Mouse (Mus musculus) CH12.LX (cell line): ENCODE results near the gene Dip2a. TPM values are rescaled to one million over a fixed set of nuclear protein-coding genes. Genes with fewer than 3 reads are reported as not detected.

Source experiments
- DNase-seq: peaks from one replicate; pipeline ENCODE4 v3.0.0-alpha.2; 2013; ENCODE audit errors: extremely low read depth
- H3K27ac ChIP-seq: 2 replicates; pipeline ENCODE4 v1.5.1; 2012; ENCODE audit warnings: low read depth, mild to moderate bottlenecking, control low read depth, moderate library complexity; ENCODE audit not compliant: insufficient read depth
- H3K27me3 ChIP-seq: replicated peaks from 2 replicates; pipeline ENCODE3; 2012; ENCODE audit warnings: inconsistent platforms
- H3K36me3 ChIP-seq, 2 experiments: replicated peaks in 1 of 2; 2 replicates each; pipeline versions ENCODE3 to v1.6.1; 2012; ENCODE audit warnings: inconsistent platforms in 1 of 2, low read length in 1 of 2, mild to moderate bottlenecking in 1 of 2, mixed read lengths in 1 of 2, moderate library complexity in 1 of 2; ENCODE audit not compliant: control insufficient read depth in 1 of 2, insufficient read depth in 1 of 2
- H3K4me1 ChIP-seq, 2 experiments: 2 replicates each; pipeline ENCODE4 v1.6.1; 2012; ENCODE audit warnings: inconsistent platforms in 1 of 2, moderate library complexity in 1 of 2; ENCODE audit not compliant: insufficient read depth in 2 of 2, control insufficient read depth in 1 of 2
- H3K4me2 ChIP-seq: 2 replicates; pipeline ENCODE4 v1.6.1; 2012; ENCODE audit warnings: low read depth, mild to moderate bottlenecking, control low read depth; ENCODE audit not compliant: poor library complexity, insufficient read depth, severe bottlenecking
- H3K4me3 ChIP-seq, 3 experiments: fragments of 150-350 bp in 1 of 3; sonication (generic) in 1 of 3; replicated peaks in 1 of 3; 2 replicates each; pipeline versions ENCODE3 to v1.5.1; 2011 to 2012; ENCODE audit warnings: low read depth in 2 of 3, low read length in 2 of 3, mild to moderate bottlenecking in 2 of 3, moderate library complexity in 2 of 3, control low read depth in 1 of 3, improper control_type of control experiment in 1 of 3, inconsistent platforms in 1 of 3, mixed read lengths in 1 of 3; ENCODE audit not compliant: poor library complexity in 1 of 3
- H3K79me2 ChIP-seq: replicated peaks from 2 replicates; pipeline ENCODE4 v1.6.1; 2012; ENCODE audit warnings: mild to moderate bottlenecking, moderate library complexity; ENCODE audit not compliant: control insufficient read depth, poor library complexity, insufficient read depth, severe bottlenecking; ENCODE audit errors: extremely low read depth
- H3K9ac ChIP-seq: 2 replicates; pipeline ENCODE4 v1.6.1; 2012; ENCODE audit warnings: low read depth, mild to moderate bottlenecking, control low read depth, moderate library complexity; ENCODE audit not compliant: insufficient read depth
- H3K9me3 ChIP-seq: replicated peaks from 2 replicates; pipeline ENCODE3; 2012; ENCODE audit warnings: low read length, inconsistent platforms, mixed read lengths
- CTCF ChIP-seq, 2 experiments: IDR thresholded peaks in 1 of 2; conservative IDR thresholded peaks in 1 of 2; 2 replicates each; pipeline ENCODE4 v1.5.1; 2011 to 2012; ENCODE audit warnings: low read depth in 2 of 2, low read length in 2 of 2, improper control_type of control experiment in 1 of 2, inconsistent platforms in 1 of 2, mild to moderate bottlenecking in 1 of 2, moderate library complexity in 1 of 2
- EP300 ChIP-seq: IDR thresholded peaks from 2 replicates; pipeline ENCODE4 v1.6.1; 2011; ENCODE audit warnings: low read length, improper control_type of control experiment
- IRF4 ChIP-seq: IDR thresholded peaks from 2 replicates; pipeline ENCODE4 v1.6.1; 2014; ENCODE audit warnings: low read depth, mild to moderate bottlenecking, inconsistent platforms, low read length, improper control_type of control experiment
- MAX ChIP-seq: IDR thresholded peaks from 2 replicates; pipeline ENCODE4 v1.6.1; 2011; ENCODE audit warnings: low read length, improper control_type of control experiment
- MAZ ChIP-seq: IDR thresholded peaks from 2 replicates; pipeline ENCODE4 v1.6.1; 2012; ENCODE audit warnings: low read depth, mild to moderate bottlenecking, inconsistent platforms, low read length, improper control_type of control experiment, moderate library complexity
- MXI1 ChIP-seq: IDR thresholded peaks from 2 replicates; pipeline ENCODE4 v1.6.1; 2011; ENCODE audit warnings: mild to moderate bottlenecking, low read depth, low read length, improper control_type of control experiment
- MYC ChIP-seq: IDR thresholded peaks from 2 replicates; pipeline ENCODE4 v1.6.1; 2011; ENCODE audit warnings: low read depth, mild to moderate bottlenecking, improper control_type of control experiment, low read length
- SMC3 ChIP-seq: IDR thresholded peaks from 2 replicates; pipeline ENCODE4 v1.6.1; 2011; ENCODE audit warnings: low read depth, low read length, improper control_type of control experiment
- TCF12 ChIP-seq: IDR thresholded peaks from 2 replicates; pipeline ENCODE4 v1.6.1; 2014; ENCODE audit warnings: low read depth, mild to moderate bottlenecking, inconsistent platforms, low read length, improper control_type of control experiment
- USF1 ChIP-seq: IDR thresholded peaks from 2 replicates; pipeline ENCODE4 v1.6.1; 2014; ENCODE audit warnings: low read depth, mild to moderate bottlenecking, inconsistent platforms, low read length, improper control_type of control experiment
- USF2 ChIP-seq: conservative IDR thresholded peaks from 2 replicates; pipeline ENCODE4 v1.6.1; 2011; ENCODE audit warnings: low read depth, low read length, improper control_type of control experiment
- ZC3H11A ChIP-seq: IDR thresholded peaks from 2 replicates; pipeline ENCODE4 v1.6.1; 2012; ENCODE audit warnings: low read depth, mild to moderate bottlenecking, inconsistent platforms, low read length, improper control_type of control experiment
- ZMIZ1 ChIP-seq: IDR thresholded peaks from 2 replicates; pipeline ENCODE4 v1.6.1; 2012; ENCODE audit warnings: low read depth, mild to moderate bottlenecking, inconsistent platforms, low read length, improper control_type of control experiment
- dilution Hi-C: fragments of 300-500 bp; cut with MboI; formaldehyde crosslinking; loops from 2 replicates; pipeline ENCODE4 v1.14.3; 2020; ENCODE audit warnings: low sequenced_read_pairs; ENCODE audit not compliant: extremely low pct_unique_long_range_greater_than_20kb, extremely low pct_ligation_motif_present
- in situ Hi-C: fragments of 300-500 bp; cut with MboI; formaldehyde crosslinking; loops from 3 replicates; pipeline ENCODE4 v1.14.3; 2019; ENCODE audit warnings: low sequenced_read_pairs, low pct_ligation_motif_present, low pct_unique_long_range_greater_than_20kb, mixed read lengths
- polyA plus RNA-seq: library from polyadenylated mRNA; unstranded; fragments of >175 nt; gene quantifications from 2 replicates; pipeline ENCODE4 v1.2.1, GENCODE M21; 2012; ENCODE audit warnings: low read depth; ENCODE audit not compliant: insufficient read length
- total RNA-seq, 2 experiments: library from RNA; depleted of rRNA; stranded (reverse); fragments of 300-350 nt in 1 of 2; fragments of >200 nt in 1 of 2; gene quantifications; 2 replicates each; pipeline ENCODE4 v1.2.3; 2012 to 2014

Dip2a gene
- total and polyA plus RNA-seq, 3 experiments = 0.97 to 2.4 (median 1.5) TPM

DNA sequence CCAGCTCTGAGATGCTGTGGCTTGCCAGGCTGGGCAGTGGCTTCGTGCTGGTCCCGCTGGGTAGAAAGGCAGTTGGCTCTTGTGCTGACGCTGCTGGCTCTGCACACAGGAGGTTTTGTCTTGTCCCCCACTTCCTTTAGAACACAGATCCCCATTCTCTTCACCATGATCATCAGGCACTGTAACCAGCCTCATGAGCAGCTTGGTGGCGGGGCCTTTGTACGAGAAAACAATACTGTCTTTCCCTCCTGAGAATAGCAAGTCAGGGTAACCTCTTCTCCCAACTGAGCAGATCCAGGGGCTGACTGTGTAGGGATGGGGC is 96.5 kb downstream of the Dip2a start:
- Histone ChIP-seq H3K36me3 (no peaks in the 10 kb centered on the region), H3K9me3 (no peaks in the 10 kb centered on the region), H3K79me2 (no peaks in the 10 kb centered on the region), H3K27ac (no peak overlapping the region), H3K4me3 (no peak overlapping the region), H3K4me1 (peaks cover 0 to 6% of the 10 kb centered on the region in 2 experiments; a peak in 1 of 4 replicates), H3K4me2 (no peak overlapping the region), H3K9ac (no peak overlapping the region), H3K27me3 (no peaks in the 10 kb centered on the region)
- TF ChIP-seq TCF12 (no peak), USF2 (no peak)
- DNase-seq = no peak
- in situ Hi-C loops = no loop called here
- dilution Hi-C loops = no loop called here

- Histone ChIP-seq H3K4me1 (peaks cover 0 to 6% of the 10 kb centered on the region in 2 experiments; a peak in 1 of 4 replicates), H3K4me3 (no peak overlapping the region), H3K36me3 (no peaks in the 10 kb centered on the region), H3K9me3 (no peaks in the 10 kb centered on the region), H3K9ac (no peak overlapping the region), H3K4me2 (no peak overlapping the region), H3K27me3 (no peaks in the 10 kb centered on the region), H3K27ac (no peak overlapping the region), H3K79me2 (no peaks in the 10 kb centered on the region)
- dilution Hi-C loops (no loop called here), in situ Hi-C loops (no loop called here)
- no peak for DNase-seq
- no peak for TF ChIP-seq MXI1
- no peak for TF ChIP-seq MAX
- TF ChIP-seq USF2 = no peak
- TF ChIP-seq IRF4 = no peak
- no peak for TF ChIP-seq SMC3
- TF ChIP-seq MAZ = no peak
- no peak for TF ChIP-seq CTCF (conservative IDR thresholded peaks at IDR 0.05 in 1 of 2, IDR thresholded peaks at IDR 0.05 in 1 of 2; ENCODE audit: low read depth in 2 of 2, low read length in 2 of 2)
- no peak for TF ChIP-seq USF1
- TF ChIP-seq ZMIZ1 = no peak
- TF ChIP-seq EP300 = no peak
- no peak for TF ChIP-seq ZC3H11A
Measured at GRCm38 (mm10) chr10:76247960-76248646, 97.0 kb downstream of the Dip2a start.

DNA sequence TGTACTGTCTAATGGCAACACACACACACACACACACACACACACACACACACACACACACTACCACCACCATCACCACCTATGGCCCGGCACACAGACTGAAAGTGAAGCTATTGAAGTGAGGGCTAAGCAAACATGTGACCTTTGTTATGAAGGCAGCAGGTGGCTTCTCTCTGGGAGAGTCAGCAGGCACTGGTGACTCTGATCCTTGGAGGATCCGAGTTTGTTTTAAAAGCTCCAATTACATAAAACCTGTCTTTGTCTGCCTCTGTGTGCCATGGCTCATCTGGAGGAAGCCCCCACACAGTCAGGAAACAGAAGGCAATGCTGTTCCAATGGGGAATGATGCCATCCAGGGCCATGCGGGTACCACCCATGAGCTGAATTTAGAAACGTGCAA is 98.5 kb downstream of the Dip2a start:
- dilution Hi-C loops = no loop called here
- H3K4me1 ChIP-seq = peaks cover 0 to 6% of the 10 kb centered on the region in 2 experiments; a peak in 1 of 4 replicates

More for the DNA sequence above, 98.5 kb downstream of the Dip2a start:
- no peak for TF ChIP-seq MYC
- in situ Hi-C loops = no loop called here
- no peaks in the 10 kb centered on the region for H3K9me3 ChIP-seq
- H3K36me3 ChIP-seq = no peaks in the 10 kb centered on the region
- no peaks in the 10 kb centered on the region for H3K27me3 ChIP-seq
- H3K4me3 ChIP-seq = no peak overlapping the region
- DNase-seq = no peak
- no peak overlapping the region for H3K27ac ChIP-seq
- H3K4me2 ChIP-seq = peak overlapping the region; percentile 1; the same call in 1 of the 2 replicates
- no peaks in the 10 kb centered on the region for H3K79me2 ChIP-seq
- no peak overlapping the region for H3K9ac ChIP-seq
